Mouse (Mus musculus) layer of hippocampus, adult 9-11 months (tissue): ENCODE measurements around the gene Daam2.

Experiments
- DNase-seq: peaks from one replicate; pipeline ENCODE4 v3.0.0; 2022

Daam2 gene

DNA sequence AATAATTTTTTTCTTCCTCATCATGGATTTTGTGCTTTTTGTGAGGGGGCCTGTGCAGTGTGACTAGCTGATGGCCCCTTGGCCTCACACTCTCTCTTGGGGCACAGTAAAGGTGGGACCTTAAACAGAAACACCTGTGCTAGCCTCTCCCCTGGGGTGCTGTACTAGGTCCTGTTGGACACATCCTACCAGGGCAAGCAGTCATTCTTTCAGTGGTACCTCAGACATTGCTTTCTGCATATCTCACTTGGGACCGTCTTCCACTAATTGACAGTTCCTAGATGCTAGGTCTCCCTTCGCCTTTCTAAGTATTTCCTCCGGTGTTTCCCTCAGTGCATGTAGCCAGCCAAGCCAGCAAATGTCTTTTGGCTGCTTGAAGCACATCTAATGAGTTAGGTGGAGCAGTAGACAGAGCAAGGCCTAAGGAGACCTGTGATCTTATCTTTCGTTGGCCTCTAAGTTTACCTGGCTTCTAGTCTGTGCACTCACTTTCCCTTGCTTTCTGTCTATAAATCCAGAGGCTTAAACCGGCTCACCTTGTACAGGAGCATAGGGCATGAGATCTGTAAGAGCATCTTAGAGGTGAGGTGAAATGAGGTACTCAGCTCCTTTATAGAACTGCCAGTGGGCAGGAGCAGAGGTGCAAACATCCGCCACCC is 134.5 kb downstream of the Daam2 start:
- DNase-seq = no peak

DNA sequence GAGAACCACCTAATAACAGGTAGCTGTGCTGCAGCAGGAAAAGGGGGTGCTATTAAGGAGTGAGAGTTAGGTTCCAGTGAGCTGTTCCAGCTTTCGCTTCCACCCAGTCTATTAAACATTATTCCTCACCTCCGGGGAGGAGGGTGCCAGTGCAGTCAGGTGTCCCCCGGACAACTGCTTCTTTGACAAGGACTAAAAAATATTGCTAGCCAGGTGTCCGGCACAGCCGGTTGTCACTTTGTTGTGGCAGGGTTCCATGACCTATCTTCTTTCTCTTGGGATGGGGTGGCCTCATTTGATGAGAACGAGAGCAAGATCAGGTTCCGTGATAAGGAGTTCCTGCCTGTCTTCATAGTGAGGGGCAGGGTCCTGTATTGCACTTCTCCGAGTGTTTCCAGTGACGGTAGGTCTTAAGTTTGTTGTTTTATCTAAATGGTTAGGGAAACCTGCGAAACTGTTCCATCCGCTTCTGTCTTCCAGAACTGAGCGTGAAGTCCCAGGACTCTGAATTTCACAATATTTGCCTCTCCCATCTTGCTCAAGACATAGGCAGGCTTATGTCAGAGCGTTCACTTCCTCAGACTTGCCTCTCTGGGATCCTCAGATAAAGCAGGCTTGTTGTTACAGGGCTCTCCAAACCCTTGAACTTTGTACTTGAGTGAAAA is 135.3 kb downstream of the Daam2 start:
- no peak for DNase-seq

DNA sequence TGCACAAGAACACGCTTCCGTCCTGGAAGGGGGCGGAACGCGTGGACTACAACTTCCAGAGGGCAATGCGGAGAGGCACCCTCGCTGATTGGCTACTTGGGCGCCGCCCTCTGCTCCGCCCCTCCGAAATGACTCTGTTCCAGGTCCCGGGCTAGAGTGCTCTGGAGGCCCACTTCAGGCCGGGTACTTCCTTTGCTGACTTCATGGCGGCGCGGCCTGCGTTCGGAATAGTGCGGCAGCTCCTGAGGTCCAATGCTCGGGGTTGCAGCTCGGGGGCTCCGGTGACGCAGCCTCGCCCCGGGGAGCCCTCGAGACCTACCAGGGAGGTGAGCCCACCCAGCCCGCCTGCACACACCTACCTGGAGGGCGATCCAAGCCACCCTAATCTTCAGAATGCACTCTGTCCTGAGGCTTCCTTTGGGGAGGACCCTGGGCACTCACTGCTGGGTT is 135.9 kb downstream of the Daam2 start, which contains the start of gene Mocs1:
Gene Mocs1 (plus strand): TSS at position 124 of the 450 bp plus-strand sequence.
- DNase-seq = peak; percentile 94

DNA sequence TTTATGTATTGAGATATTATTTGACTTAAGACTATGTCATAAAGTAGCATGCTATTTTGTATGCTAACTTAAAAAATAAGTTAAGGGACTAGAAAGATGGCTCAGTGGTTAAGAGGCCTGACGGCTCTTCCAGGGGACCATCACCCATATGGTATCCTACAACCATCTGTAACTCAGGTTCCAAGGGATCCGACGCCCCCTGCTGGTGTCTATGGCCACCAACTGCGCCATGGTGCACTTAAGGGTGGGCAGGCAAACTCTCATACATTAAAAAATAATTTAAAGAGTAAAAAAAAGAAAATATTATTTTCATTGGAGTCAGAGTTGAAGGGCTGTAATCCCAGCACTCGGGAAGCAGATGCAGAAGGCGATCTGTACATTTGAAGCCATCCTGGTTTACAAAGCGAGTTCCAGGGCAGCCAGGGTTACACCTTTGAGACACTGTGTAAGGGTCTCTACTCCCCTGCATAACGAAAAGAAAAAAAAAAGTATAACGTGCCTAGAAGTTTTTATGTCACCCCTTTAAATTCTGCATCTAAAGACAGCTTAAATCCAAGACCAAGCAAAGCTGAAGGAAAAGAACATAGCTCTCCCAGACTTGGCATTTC is 136.4 kb downstream of the Daam2 start:
- no peak for DNase-seq

DNA sequence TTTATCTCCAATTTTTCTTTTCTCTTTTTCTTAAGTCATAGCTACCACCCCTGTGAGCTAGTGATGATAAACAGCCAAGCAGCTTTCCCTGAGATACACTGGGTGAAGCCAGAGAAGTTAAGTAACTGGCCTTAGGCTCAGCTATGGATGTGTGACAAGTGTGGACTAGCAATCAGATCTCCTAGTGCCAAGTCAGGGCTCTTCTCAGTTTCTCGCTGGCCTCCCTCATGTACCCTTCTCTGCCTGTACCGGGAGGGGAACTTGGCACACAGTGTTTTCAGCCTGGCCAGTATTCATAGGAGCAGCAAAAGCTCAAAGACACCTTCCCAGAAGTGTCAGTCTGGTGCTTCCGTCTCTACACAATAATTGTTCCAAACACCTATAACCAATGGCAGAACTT is 140.3 kb downstream of the Daam2 start:
- no peak for DNase-seq

DNA sequence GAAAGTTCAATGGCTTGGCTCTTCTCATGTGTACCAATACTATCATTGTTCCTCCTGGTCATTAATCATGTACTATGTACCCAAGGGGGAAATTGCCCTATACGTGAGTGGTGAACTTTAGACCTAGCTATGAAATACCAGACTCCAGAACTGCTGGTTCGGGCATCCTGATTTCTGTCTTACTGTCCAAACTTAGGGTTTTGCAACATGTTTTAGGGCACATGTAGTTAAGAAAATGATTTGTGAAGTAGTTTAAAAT is 141.1 kb downstream of the Daam2 start:
- DNase-seq = no peak

DNA sequence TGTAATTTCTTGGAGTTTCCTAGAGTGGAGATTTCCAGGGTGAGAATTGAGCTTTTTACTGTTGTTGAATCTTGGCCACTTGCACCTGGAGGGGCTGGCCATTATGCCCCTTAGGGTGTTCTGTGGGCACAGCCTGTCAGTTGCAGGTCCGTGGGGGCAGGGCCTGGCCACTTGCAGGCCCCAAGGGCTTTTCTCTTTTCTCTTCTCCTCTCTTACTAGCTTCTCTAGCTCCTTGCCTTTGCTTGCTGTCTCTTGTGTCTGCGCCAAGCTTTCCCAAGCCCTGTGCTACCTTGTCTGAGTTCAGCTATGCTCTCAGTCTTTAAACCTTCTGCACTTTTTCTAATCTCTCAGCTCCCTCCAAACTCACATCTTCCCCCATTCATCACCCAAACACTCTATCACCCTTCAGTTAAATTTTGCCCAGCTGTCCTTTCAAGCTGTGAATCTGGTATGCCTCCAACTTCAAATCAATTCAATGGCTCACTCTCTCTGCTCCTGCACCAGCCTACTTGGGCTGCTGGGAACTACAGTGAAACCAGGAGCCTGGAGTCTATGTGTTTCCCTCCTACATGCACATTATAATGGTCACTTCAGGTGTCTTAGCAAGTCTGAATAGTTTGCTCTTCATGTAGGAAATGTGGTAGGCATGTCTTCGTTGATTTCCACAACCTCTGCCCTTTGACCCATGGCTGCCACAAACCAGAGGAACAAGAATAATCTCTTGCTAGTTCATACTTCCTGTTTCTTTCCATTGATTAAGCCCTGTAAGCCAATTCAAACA is 141.7 kb downstream of the Daam2 start:
- DNase-seq = no peak

DNA sequence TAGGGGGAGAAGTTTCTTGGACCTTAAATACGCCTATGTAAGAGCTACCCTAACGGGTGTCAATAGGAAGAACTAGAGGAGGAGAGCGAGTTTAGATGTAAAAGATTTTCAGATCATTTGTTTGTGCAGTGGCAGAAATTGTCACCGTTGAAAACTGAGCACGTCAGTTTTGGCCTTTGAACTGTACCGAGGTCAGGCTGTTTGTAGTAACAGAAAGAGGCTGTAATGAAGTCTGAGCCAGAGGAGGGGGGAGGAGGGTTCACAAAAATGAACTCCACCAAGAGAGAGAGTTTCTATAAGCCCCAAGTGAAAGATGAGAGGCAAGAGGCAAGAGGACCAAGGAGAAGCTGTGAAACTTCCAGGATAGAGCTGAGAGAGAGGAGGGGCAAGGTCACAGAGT is 144.3 kb downstream of the Daam2 start:
- DNase-seq = no peak

DNA sequence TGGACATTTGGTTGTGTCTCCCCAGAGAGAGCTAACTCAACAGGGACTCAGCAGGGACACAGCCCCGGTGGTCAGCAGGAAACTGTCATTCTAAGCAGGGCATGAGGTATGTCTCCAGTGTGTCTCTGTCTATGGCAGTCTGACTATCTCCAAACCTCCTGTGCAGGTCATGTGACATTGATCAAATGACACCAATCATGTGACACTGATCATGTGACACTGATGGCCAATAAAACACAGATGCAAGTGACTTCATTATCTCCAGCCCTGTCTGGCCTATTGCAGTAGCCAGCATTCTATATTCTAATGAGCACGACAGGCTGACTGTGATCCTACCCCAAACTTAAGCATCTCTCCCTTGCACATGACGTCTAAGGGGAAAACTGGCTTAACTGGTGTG is 147.9 kb downstream of the Daam2 start:
- DNase-seq = no peak

DNA sequence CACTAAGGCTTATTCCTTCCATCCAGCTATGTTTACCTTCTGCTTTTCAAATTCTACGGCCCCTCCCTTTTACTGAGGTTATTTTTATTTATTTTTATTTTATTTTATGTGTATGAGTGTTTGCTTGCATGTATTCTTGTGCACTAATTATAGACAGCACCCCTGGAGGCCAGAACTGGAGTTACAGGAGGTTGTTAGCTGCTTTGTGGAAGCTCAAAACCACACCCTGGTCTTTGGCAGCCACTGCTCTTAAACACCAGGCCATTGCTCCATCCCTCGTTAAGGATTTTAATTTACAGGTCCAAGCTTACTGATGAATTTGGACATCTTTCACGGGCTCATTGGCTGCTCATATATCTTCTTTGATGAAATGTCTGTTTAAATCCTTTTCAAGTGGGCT is 150.6 kb downstream of the Daam2 start:
- DNase-seq = no peak

DNA sequence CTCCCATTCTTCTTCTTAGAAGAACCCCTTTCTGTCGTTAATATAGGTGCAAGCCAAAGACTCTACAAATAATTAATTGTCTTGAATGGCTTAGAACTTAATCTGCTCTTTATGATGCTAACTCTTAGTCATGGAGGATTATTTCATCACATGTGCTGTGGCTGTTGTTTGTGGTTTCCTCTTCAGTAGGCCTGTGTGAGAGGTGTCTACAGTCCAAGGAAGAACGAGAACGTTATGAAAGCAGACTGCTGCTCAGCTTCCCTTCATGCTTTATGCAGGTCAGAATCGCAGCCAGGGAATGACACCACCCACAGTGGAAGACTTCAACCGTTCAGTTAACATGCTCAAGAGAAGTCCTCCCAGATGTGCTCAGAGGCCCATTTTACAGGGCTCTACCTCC is 151.2 kb downstream of the Daam2 start:
- no peak for DNase-seq
